Mouse (Mus musculus): ENCODE data around the gene Cbs. TPM values are rescaled to one million over a fixed set of nuclear protein-coding genes. Genes with fewer than 3 reads are reported as not detected.

Gene Cbs
- total and polyA plus RNA-seq, 3 experiments, result 1.2 to 1.9 (median 1.4) TPM

GRCm38 (mm10) chr17:31634896-31635295 is 2.1 kb downstream of the Cbs start:
- no peak for DNase-seq (ENCODE audit: extremely low read depth)
- H3K4me2 ChIP-seq (ENCODE audit: insufficient read depth, low read depth, poor library complexity, severe bottlenecking), result no peak overlapping the region

GRCm38 (mm10) chr17:31633007-31633406 is 4.0 kb downstream of the Cbs start:
- no peaks in the 10 kb centered on the region for H3K36me3 ChIP-seq (replicated peaks in 1 of 2; ENCODE audit: control insufficient read depth in 1 of 2, insufficient read depth in 1 of 2, low read length in 1 of 2)
- no peak overlapping the region for H3K4me2 ChIP-seq (ENCODE audit: insufficient read depth, low read depth, poor library complexity, severe bottlenecking)
- in situ Hi-C loops (cut with MboI; ENCODE audit: low pct_ligation_motif_present, low pct_unique_long_range_greater_than_20kb, low sequenced_read_pairs), result loop anchor here (25.0 kb wide), 1 partner anchor 271 kb away; no protein-coding TSS in a partner anchor
- peaks cover 21% of the 10 kb centered on the region for H3K27me3 ChIP-seq (replicated peaks)
- H3K4me1 ChIP-seq (ENCODE audit: control insufficient read depth in 1 of 2, insufficient read depth in 2 of 2), result peaks cover 4 to 12% of the 10 kb centered on the region in 2 experiments
- H3K79me2 ChIP-seq (replicated peaks; ENCODE audit: control insufficient read depth, extremely low read depth, insufficient read depth, poor library complexity, severe bottlenecking), result no peaks in the 10 kb centered on the region
- no peak overlapping the region for H3K27ac ChIP-seq (ENCODE audit: insufficient read depth, low read depth)
- dilution Hi-C loops (cut with MboI; ENCODE audit: extremely low pct_ligation_motif_present, extremely low pct_unique_long_range_greater_than_20kb, low sequenced_read_pairs), result no loop called here
- H3K4me3 ChIP-seq (replicated peaks in 1 of 3; ENCODE audit: low read depth in 2 of 3, low read length in 2 of 3, poor library complexity in 1 of 3), result no peak overlapping the region
- peaks cover 2% of the 10 kb centered on the region for H3K9me3 ChIP-seq (replicated peaks; ENCODE audit: low read length)
- H3K9ac ChIP-seq (ENCODE audit: insufficient read depth, low read depth), result no peak overlapping the region
- DNase-seq (ENCODE audit: extremely low read depth), result no peak
- TF ChIP-seq SMC3 (IDR thresholded peaks at IDR 0.05; ENCODE audit: low read depth, low read length) (no peak), GABPA (IDR thresholded peaks at IDR 0.05; ENCODE audit: insufficient replicate concordance, low read depth, low read length) (no peak), IRF4 (IDR thresholded peaks at IDR 0.05; ENCODE audit: low read depth, low read length) (no peak), ELF1 (IDR thresholded peaks at IDR 0.05; ENCODE audit: low read depth, low read length) (no peak), E2F4 (IDR thresholded peaks at IDR 0.05; ENCODE audit: insufficient replicate concordance, low read depth, low read length) (no peak), ZNF384 (IDR thresholded peaks at IDR 0.05; ENCODE audit: low read depth, low read length) (no peak), CHD1 (IDR thresholded peaks at IDR 0.05; ENCODE audit: low read depth, low read length) (no peak), CTCF (conservative IDR thresholded peaks at IDR 0.05 in 1 of 2, IDR thresholded peaks at IDR 0.05 in 1 of 2; ENCODE audit: low read depth in 2 of 2, low read length in 2 of 2) (no peak), ZC3H11A (IDR thresholded peaks at IDR 0.05; ENCODE audit: low read depth, low read length) (no peak), JUND (conservative IDR thresholded peaks at IDR 0.05; ENCODE audit: low read depth, low read length) (no peak)

More at GRCm38 (mm10) chr17:31634896-31635295, 2.1 kb downstream of the Cbs start:
- in situ Hi-C loops (cut with MboI; ENCODE audit: low pct_ligation_motif_present, low pct_unique_long_range_greater_than_20kb, low sequenced_read_pairs) (loop anchor here (25.0 kb wide), 1 partner anchor 273 kb away; no protein-coding TSS in a partner anchor), dilution Hi-C loops (cut with MboI; ENCODE audit: extremely low pct_ligation_motif_present, extremely low pct_unique_long_range_greater_than_20kb, low sequenced_read_pairs) (no loop called here)
- TF ChIP-seq ZC3H11A (IDR thresholded peaks at IDR 0.05; ENCODE audit: low read depth, low read length) (no peak), MXI1 (IDR thresholded peaks at IDR 0.05; ENCODE audit: low read depth, low read length) (no peak), MYC (IDR thresholded peaks at IDR 0.05; ENCODE audit: low read depth, low read length) (no peak), IRF4 (IDR thresholded peaks at IDR 0.05; ENCODE audit: low read depth, low read length) (no peak), ETS1 (conservative IDR thresholded peaks at IDR 0.05; ENCODE audit: low read depth, low read length) (no peak), SIN3A (IDR thresholded peaks at IDR 0.05; ENCODE audit: low read length) (no peak), RCOR1 (conservative IDR thresholded peaks at IDR 0.05; ENCODE audit: low read depth, low read length) (no peak), EP300 (IDR thresholded peaks at IDR 0.05; ENCODE audit: low read length) (no peak), NELFE (IDR thresholded peaks at IDR 0.05; ENCODE audit: low read depth, low read length) (no peak), PAX5 (IDR thresholded peaks at IDR 0.05; ENCODE audit: low read length) (no peak), POLR2AphosphoS2 (IDR thresholded peaks at IDR 0.05; ENCODE audit: low read depth, low read length) (no peak), USF2 (conservative IDR thresholded peaks at IDR 0.05; ENCODE audit: low read depth, low read length) (no peak)
- H3K27me3 ChIP-seq (replicated peaks), result peaks cover 30% of the 10 kb centered on the region
- no peak overlapping the region for H3K4me3 ChIP-seq (replicated peaks in 1 of 3; ENCODE audit: low read depth in 2 of 3, low read length in 2 of 3, poor library complexity in 1 of 3)
- no peaks in the 10 kb centered on the region for H3K79me2 ChIP-seq (replicated peaks; ENCODE audit: control insufficient read depth, extremely low read depth, insufficient read depth, poor library complexity, severe bottlenecking)
- no peak overlapping the region for H3K27ac ChIP-seq (ENCODE audit: insufficient read depth, low read depth)
- no peaks in the 10 kb centered on the region for H3K9me3 ChIP-seq (replicated peaks; ENCODE audit: low read length)
- peaks cover 4 to 12% of the 10 kb centered on the region in 2 experiments for H3K4me1 ChIP-seq (ENCODE audit: control insufficient read depth in 1 of 2, insufficient read depth in 2 of 2)
- H3K9ac ChIP-seq (ENCODE audit: insufficient read depth, low read depth), result no peak overlapping the region
- H3K36me3 ChIP-seq (replicated peaks in 1 of 2; ENCODE audit: control insufficient read depth in 1 of 2, insufficient read depth in 1 of 2, low read length in 1 of 2), result no peaks in the 10 kb centered on the region

All from CH12.LX (cell line).